In genomic region chr14:47987392-47988075, GRCm38 (mm10) we compare ENCODE assay signal across 14 mouse cellular contexts.
DNase-seq lines count a peak whose midpoint lies in the region; ATAC-seq and TF ChIP-seq lines count a peak whose summit lies in the region.
"Had no signal": no experiment of that assay in that cellular context is flagged by ENCODE, and none has a peak within 500 bp of the region (broad histone marks: within the 10 kb centered on the region; RNA-seq: fewer than 3 reads in every experiment).

No protein-coding gene starts in this region.

- H3K9ac ChIP-seq in midbrain, embryonic 14.5 days (replicated peaks; ENCODE audit: low read length), result no peak overlapping the region
- H3K9ac ChIP-seq in forebrain, postnatal 0 days, result no peak overlapping the region
- H3K9ac ChIP-seq in liver, embryonic 11.5 days (ENCODE audit: low read depth, low read length), result no peak overlapping the region
- H3K9ac ChIP-seq: heart, embryonic 13.5 days; midbrain, embryonic 12.5 days had no signal

- no peak overlapping the region for H3K4me3 ChIP-seq in midbrain, embryonic 14.5 days (replicated peaks; ENCODE audit: low read depth, low read length)
- no peak overlapping the region for H3K4me3 ChIP-seq in midbrain, embryonic 10.5 days
- H3K4me3 ChIP-seq in forebrain, postnatal 0 days (ENCODE audit: low read depth, low read length), result no peak overlapping the region
- H3K4me3 ChIP-seq in liver, embryonic 11.5 days (ENCODE audit: low read depth, low read length), result no peak overlapping the region
- H3K4me3 ChIP-seq: heart, embryonic 13.5 days; midbrain, embryonic 12.5 days had no signal

- no peak; the same call in 1 of the 2 replicates for ATAC-seq in midbrain, embryonic 14.5 days (ENCODE audit: low FRiP score, low TSS enrichment)
- peak; percentile 40; the same call in 1 of the 2 replicates for ATAC-seq in forebrain, postnatal 0 days
- ATAC-seq in liver, embryonic 11.5 days (replicated peaks; ENCODE audit: low FRiP score), result no peak

- intact Hi-C loops in heart, postnatal 25 days (cut with DNase I), result no loop called here

- no peaks in the 10 kb centered on the region for H3K27me3 ChIP-seq in midbrain, embryonic 14.5 days (ENCODE audit: control insufficient read depth, insufficient read depth, low read length)
- no peaks in the 10 kb centered on the region for H3K27me3 ChIP-seq in midbrain, embryonic 10.5 days (ENCODE audit: low read depth, poor library complexity, severe bottlenecking)
- H3K27me3 ChIP-seq in forebrain, postnatal 0 days (ENCODE audit: insufficient read depth, low read length), result no peaks in the 10 kb centered on the region
- no peaks in the 10 kb centered on the region for H3K27me3 ChIP-seq in liver, embryonic 11.5 days (replicated peaks; ENCODE audit: control insufficient read depth, insufficient read depth, low read length)
- H3K27me3 ChIP-seq: heart, embryonic 13.5 days; midbrain, embryonic 12.5 days had no signal

- H3K4me1 ChIP-seq in midbrain, embryonic 14.5 days (ENCODE audit: control insufficient read depth, insufficient read depth, low read length), result no peaks in the 10 kb centered on the region
- H3K4me1 ChIP-seq in midbrain, embryonic 10.5 days, result peaks cover 16% of the 10 kb centered on the region
- H3K4me1 ChIP-seq in forebrain, postnatal 0 days (ENCODE audit: insufficient read depth), result no peaks in the 10 kb centered on the region; the same call in 1 of the 2 replicates
- H3K4me1 ChIP-seq in liver, embryonic 11.5 days (replicated peaks; ENCODE audit: control insufficient read depth, insufficient read depth, low read length), result no peaks in the 10 kb centered on the region

- H3K9me3 ChIP-seq in midbrain, embryonic 14.5 days (ENCODE audit: control insufficient read depth, low read length), result no peaks in the 10 kb centered on the region
- peaks cover 6% of the 10 kb centered on the region for H3K9me3 ChIP-seq in midbrain, embryonic 10.5 days (replicated peaks)
- no peaks in the 10 kb centered on the region for H3K9me3 ChIP-seq in forebrain, postnatal 0 days (ENCODE audit: low read length)
- H3K9me3 ChIP-seq in liver, embryonic 11.5 days (ENCODE audit: control insufficient read depth, low read length), result no peaks in the 10 kb centered on the region
- H3K9me3 ChIP-seq: G1E had no signal

- 48% methylated on average over 7 of the region's 7 CpGs for WGBS in midbrain, embryonic 14.5 days
- 75% methylated on average over 7 of the region's 7 CpGs for WGBS in midbrain, embryonic 10.5 days
- WGBS in forebrain, postnatal 0 days, result 22% methylated on average over 7 of the region's 7 CpGs
- WGBS in liver, embryonic 11.5 days, result 71% methylated on average over 7 of the region's 7 CpGs

- peak; percentile 34 for TF ChIP-seq CTCF in forebrain, postnatal 0 days (IDR thresholded peaks at IDR 0.05; ENCODE audit: low read depth)

- no peaks in the 10 kb centered on the region for H3K36me3 ChIP-seq in midbrain, embryonic 14.5 days (ENCODE audit: control insufficient read depth, insufficient read depth, low read length)
- no peaks in the 10 kb centered on the region for H3K36me3 ChIP-seq in midbrain, embryonic 10.5 days
- H3K36me3 ChIP-seq in forebrain, postnatal 0 days (ENCODE audit: insufficient read depth), result no peaks in the 10 kb centered on the region
- H3K36me3 ChIP-seq in liver, embryonic 11.5 days (ENCODE audit: control insufficient read depth, insufficient read depth, low read length), result no peaks in the 10 kb centered on the region
- H3K36me3 ChIP-seq: G1E; heart, embryonic 13.5 days; midbrain, embryonic 12.5 days had no signal

- H3K4me2 ChIP-seq in midbrain, embryonic 14.5 days (ENCODE audit: low read length), result no peak overlapping the region
- H3K4me2 ChIP-seq in forebrain, postnatal 0 days (ENCODE audit: low read depth), result no peak overlapping the region
- no peak overlapping the region for H3K4me2 ChIP-seq in liver, embryonic 11.5 days
- H3K4me2 ChIP-seq: heart, embryonic 13.5 days; midbrain, embryonic 12.5 days had no signal

- H3K27ac ChIP-seq in midbrain, embryonic 14.5 days (replicated peaks; ENCODE audit: low read depth, low read length), result no peak overlapping the region
- H3K27ac ChIP-seq in midbrain, embryonic 10.5 days (replicated peaks), result no peak overlapping the region
- no peak overlapping the region for H3K27ac ChIP-seq in forebrain, postnatal 0 days (ENCODE audit: low read depth, low read length)
- no peak overlapping the region for H3K27ac ChIP-seq in liver, embryonic 11.5 days (ENCODE audit: low read depth, low read length)
- H3K27ac ChIP-seq: heart, embryonic 13.5 days; midbrain, embryonic 12.5 days had no signal

- DNase-seq in heart, adult 9 months (ENCODE audit: low spot score in 2 of 2), result peak; percentile 18 to 37
- DNase-seq in heart, postnatal 25 days (ENCODE audit: low spot score), result no peak
- DNase-seq in midbrain, embryonic 14.5 days, result peak; percentile 43
- no peak for DNase-seq in midbrain, embryonic 10.5 days (ENCODE audit: low spot score)
- DNase-seq in forebrain, postnatal 0 days, result peak; percentile 29
- DNase-seq in B cell, adult 2 months, result no peak
- DNase-seq in liver, embryonic 11.5 days (ENCODE audit: low spot score), result no peak
- DNase-seq: cerebellum, adult 2 months; kidney, adult 11 months; layer of hippocampus, adult 9-11 months; thymus, adult 2 months had no signal

Comparison
In these comparisons a context has a peak if more than half of its experiments do, and no peak if none do; other contexts are left out.
1. DNase-seq: peak in heart, adult 9 months (2 of 2), midbrain, embryonic 14.5 days (single experiment) and forebrain, postnatal 0 days (single experiment); none in heart, postnatal 25 days (single experiment), midbrain, embryonic 10.5 days (single experiment), B cell, adult 2 months (0 of 2) and liver, embryonic 11.5 days (single experiment).